Mouse (Mus musculus): Measurements from ENCODE around the gene Ncs1. TPM values are rescaled to one million over a fixed set of nuclear protein-coding genes. Genes with fewer than 3 reads are reported as not detected.

The Ncs1 gene
- total RNA-seq, 2 experiments from 2014 or later, result 4.5 to 5.5 TPM

DNA sequence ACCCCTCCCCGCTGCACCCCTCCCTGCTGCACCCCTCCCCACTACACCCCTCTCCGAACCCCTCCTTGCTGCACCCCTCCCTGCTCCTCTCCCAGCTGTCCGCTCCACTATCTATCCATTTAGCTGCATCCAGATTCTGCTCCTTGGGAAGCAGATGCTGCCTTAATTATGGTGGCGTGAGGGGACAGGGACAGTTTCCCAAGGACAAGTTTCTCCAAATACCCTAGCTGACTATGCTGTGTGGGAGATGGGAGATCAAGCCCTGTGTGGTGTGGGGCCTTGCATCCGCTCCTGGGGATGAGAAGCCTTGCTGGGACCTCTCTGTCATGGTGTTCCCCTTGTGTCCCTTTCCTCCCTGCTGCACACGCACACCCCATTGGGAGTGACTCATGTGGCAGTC, 29.4 kb downstream of the Ncs1 start:
- DNase-seq (ENCODE audit: low spot score), result no peak

GRCm38 (mm10) chr2:31277810-31278209, 32.2 kb downstream of the Ncs1 start:
- no peak for DNase-seq (ENCODE audit: low spot score)

GRCm38 (mm10) chr2:31278483-31278882, 32.9 kb downstream of the Ncs1 start:
- DNase-seq (ENCODE audit: low spot score), result no peak

DNA sequence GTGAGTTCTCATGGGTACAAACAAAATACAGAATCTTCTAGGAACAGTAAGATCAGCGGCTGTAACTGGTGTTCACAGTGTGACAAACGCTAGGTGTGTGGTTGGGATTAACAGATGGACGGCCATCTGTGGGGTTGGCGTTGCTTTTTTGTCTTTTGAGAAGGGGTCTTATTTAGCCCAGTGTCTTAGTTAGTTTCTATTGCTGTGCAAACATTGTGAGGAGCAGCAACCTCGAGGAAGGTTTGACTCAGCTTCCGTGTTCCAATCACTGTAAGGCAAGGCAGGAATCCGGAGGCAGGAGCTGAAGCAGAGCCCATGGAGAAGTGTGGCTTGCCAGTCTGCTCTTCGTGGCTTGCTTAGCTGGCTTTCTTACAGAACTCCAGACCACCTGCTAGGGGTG, 35.5 kb downstream of the Ncs1 start:
- no peak for DNase-seq (ENCODE audit: low spot score)

DNA sequence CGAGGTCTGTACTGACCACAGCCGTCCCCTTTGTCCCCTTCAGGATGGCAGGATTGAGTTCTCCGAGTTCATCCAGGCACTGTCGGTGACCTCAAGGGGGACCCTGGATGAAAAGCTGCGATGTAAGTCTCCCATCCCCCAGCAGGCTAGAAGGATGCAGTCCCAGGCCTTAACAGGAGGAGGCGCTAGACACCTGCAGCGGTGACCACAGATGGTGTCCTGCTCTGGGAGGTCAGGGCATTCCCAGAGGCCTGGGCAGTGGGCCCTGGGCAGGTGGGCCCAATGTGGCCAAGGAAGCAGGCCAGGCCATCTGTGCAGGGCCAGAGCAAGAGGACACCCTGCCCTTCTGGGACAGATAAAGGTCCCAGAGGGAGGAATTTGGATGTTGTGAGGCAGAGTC, 36.6 kb downstream of the Ncs1 start:
- DNase-seq (ENCODE audit: low spot score), result no peak

GRCm38 (mm10) chr2:31282880-31283279, 37.3 kb downstream of the Ncs1 start:
- DNase-seq (ENCODE audit: low spot score), result no peak

DNA sequence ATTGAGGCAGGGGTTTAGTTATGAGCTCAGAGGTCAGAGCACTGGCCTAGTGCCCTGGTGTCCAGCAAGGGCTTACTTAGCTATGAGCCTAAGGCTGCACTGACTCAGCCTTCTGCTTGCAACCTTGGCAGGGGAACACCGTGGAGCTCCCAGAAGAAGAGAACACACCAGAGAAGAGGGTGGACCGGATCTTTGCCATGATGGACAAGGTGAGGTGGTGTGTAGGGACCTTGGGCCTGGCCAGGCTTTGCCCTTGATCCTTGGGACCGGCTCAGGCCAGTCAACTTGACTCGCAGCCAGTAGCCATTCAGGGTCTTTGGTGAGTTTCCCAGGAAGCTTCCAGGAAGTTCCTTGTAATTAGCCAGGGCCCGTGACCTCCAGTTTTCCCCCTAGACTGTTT, 38.9 kb downstream of the Ncs1 start:
- no peak for DNase-seq (ENCODE audit: low spot score)

DNA sequence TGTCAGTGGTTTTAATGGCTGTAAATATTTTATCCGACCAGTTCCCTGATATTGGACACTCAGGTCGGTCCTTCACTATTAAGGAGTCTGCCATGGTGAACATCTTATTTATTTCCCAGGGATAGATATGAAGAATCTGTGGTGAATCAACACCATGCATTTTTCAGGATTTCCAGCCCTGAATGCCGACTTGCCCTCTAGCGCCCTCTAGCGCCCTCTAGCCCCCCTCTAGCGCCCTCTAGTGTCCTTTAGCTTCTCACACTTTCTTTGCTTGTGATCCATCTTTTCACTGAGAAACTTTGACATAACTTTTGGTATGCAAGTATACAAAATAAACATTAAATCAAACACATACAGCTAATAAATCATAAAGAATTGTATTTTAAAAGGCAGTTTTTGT, 45.8 kb downstream of the Ncs1 start:
- peak; percentile 54 for DNase-seq (ENCODE audit: low spot score)

DNA sequence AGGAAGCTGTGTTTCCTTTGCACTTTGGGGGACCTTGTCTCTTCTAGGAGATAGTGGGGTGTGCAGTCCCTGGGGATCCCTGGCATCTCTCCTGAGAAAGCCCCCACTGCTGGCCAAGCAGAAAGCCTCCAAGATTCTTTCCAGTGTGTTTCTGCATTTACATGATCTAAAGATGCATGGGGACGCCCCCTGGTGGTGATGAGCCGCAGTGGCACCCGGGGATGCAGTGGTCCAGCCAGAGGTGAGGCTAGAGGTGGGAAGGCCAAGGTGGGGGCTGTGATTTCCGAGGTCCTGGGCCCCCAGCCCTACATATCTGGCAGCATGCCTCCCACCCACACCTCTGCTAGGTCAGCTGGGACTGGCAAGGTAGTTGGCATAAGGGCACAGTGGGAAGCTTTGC, 49.4 kb downstream of the Ncs1 start:
- peak; percentile 75 for DNase-seq (ENCODE audit: low spot score)

GRCm38 (mm10) chr2:31296395-31296794, 50.8 kb downstream of the Ncs1 start:
- no peak for DNase-seq (ENCODE audit: low spot score)

- DNase-seq (ENCODE audit: low spot score), result peak; percentile 76
These were observed 52.1 kb downstream of the Ncs1 start for GRCm38 (mm10) chr2:31297602-31298268.

- DNase-seq (ENCODE audit: low spot score), result no peak
These were observed 53.2 kb downstream of the Ncs1 start for GRCm38 (mm10) chr2:31298814-31299213.

- DNase-seq (ENCODE audit: low spot score), result peak; percentile 36
These were observed 53.6 kb downstream of the Ncs1 start for GRCm38 (mm10) chr2:31299266-31299665.

DNA sequence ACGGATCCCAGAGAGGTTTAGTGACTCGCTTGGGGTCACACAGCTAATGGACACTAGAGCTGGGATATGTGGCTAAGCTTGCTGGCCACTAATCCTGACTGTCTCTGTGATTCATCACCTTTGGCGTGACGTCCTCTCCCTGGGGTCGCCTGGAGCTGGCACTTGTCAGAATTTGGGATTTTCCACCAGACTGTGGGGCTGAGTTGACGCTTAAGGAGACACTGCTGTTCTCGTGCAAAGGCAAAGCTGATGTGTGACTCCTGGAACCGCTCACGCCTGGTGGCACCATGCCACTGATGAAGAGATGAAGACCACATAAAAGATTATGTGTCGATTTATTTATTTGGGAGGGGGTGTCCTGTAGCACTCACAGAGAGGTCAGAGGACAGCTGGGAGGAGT, 54.4 kb downstream of the Ncs1 start:
- DNase-seq (ENCODE audit: low spot score), result peak; percentile 59

DNA sequence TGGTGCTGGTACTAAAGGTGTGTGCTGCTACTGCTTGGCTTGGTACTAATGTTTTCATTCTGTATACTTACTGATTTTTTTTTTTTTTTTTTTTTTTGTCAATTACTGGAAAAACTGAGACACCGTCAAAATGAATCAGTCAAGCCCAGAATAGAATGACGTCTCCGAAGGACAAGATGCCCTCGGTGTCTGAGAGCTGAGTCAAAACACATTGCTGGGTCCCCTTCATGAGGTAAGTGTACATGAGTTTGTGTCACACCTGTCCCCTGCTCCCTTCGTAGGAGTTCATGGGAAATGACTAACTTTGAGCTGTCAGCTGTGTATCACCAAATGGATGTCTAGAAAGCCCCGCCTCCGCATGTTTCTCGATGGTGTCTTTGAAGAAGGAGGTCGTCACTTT, 57.6 kb downstream of the Ncs1 start:
- no peak for DNase-seq (ENCODE audit: low spot score)

DNA sequence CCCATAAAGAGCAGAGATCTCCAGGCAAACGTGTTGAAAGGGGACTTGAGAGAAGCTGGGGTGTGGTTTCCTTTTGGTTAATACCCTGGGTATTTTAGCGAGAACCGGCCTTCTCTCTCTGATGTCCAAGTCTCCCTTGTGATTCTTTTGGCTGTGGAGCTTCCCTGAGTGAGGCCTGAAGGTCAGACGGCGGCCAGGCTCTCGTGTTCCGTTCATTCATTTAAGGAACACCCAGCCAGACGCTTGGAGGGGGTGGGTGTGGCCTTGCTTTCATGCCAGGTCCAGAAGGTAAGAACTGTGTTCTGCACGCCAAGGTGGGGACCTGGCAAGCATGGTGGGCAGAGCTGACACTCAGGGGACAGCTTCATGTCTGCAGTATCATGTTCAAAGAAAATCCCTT, 58.6 kb downstream of the Ncs1 start:
- DNase-seq (ENCODE audit: low spot score), result peak; percentile 69

- DNase-seq (ENCODE audit: low spot score), result peak; percentile 39
These were observed 59.4 kb downstream of the Ncs1 start for GRCm38 (mm10) chr2:31304801-31305665.

DNA sequence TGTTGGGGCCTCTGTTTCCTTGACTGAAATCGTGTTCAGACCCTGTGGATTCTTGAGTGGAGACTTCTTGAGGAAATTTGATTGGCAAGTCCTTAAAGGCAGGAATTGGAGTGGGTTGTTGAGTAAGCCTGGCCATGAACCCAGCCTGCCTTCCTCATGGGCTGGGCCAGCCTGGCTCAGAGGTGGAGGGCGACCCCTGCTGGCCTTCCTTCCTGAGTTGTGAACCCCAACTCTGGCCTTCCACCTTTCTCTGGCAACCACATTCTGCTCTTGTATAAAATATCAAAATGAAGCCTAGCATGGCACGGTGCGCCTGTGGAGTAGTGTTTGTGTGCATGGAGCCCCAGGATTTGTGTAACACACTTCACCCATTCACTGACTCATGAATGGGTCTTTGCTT, 60.1 kb downstream of the Ncs1 start:
- peak; percentile 52 for DNase-seq (ENCODE audit: low spot score)

GRCm38 (mm10) chr2:31308257-31308656, 62.6 kb downstream of the Ncs1 start:
- DNase-seq (ENCODE audit: low spot score), result no peak

GRCm38 (mm10) chr2:31309549-31309948, 63.9 kb downstream of the Ncs1 start:
- peak; percentile 53 for DNase-seq (ENCODE audit: low spot score)

DNA sequence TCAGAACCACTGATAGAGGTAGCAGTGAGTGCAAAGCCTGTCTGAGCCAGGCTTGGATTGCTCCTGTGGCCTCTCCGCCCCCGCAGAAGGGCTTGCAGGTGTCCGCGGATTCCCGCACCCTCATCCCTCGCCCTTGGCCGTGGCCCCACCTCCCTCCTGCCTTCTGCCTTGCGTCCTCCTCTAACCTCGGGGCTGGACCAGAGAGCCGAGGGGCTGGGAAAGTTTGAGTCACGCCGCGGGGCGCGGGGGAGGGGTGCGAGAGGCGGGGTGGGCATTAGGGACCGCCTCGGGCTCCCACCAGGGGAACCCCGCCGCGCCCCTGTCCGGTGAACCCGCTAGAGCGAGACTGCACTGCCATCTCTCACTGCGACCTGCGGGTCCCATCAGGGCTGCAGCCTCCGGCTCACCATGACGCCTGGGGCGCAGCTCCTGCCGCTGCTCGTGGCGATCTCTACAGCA, 68.4 kb downstream of the Ncs1 start, which contains the start of gene Hmcn2:
Hmcn2 (plus strand) TSS at position 409 of the 459 bp plus-strand sequence.
- peak; percentile 59 for DNase-seq (ENCODE audit: low spot score)

DNA sequence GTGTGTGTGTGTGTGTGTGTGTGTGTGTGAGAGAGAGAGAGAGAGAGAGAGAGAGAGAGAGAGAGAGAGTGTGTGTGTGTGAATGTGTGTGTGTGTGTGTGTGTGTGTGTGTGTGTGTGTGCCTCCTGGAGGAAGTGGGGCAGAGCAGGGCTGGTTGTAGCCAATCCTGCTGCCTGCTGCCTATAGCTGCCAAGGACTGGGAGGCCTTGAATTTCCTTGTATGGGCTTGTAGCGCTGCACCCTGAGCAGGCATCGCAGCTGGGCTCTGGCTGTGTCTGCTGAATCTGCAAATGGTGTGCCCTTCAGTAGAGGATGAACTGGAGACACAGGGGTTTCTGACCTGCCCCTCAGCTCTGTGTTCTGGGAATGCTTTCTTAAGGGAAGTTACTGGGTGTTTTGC, 72.5 kb downstream of the Ncs1 start:
- DNase-seq (ENCODE audit: low spot score), result no peak

- no peak for DNase-seq (ENCODE audit: low spot score)
These were observed 73.6 kb downstream of the Ncs1 start for GRCm38 (mm10) chr2:31319200-31319599.
